Mouse (Mus musculus): Measurements from ENCODE around the gene Rpl10.

DNA sequence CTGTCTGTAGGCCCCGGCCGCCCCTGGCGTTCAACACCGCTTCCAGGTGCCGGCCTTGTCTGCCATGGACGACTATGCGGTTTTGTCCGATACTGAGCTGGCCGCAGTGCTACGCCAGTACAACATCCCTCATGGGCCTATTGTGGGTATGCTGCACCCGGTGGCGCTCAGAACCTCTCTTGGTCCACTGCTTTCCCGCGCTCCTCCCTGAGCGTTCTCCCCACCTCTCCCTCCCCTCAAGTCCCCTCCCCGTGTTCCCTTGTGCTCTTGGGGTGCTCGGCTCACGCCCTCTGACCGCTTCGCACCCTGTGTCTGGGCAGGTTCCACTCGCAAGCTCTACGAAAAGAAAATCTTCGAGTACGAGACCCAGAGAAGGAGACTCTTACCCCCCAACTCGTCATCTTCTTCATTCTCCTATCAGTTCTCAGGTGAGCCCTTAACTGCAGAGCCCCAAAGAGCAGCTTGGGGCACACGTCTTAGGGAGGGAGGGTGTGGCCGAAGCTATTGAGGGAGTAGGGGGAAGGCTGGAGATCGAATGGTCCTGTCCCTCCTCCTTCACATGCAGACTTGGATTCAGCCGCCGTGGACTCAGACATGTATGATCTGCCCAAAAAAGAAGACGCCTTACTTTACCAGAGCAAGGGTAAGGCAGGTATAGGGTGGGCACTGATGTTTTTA, 15.6 kb upstream of the Rpl10 start:
- TF ChIP-seq CHD2 (IDR thresholded peaks at IDR 0.05; ENCODE audit: low read depth, low read length) (no peak), ZC3H11A (IDR thresholded peaks at IDR 0.05; ENCODE audit: borderline replicate concordance, low read depth, low read length) (no peak), MAFK (IDR thresholded peaks at IDR 0.05; ENCODE audit: insufficient read depth, low read depth, low read length) (no peak), HCFC1 (IDR thresholded peaks at IDR 0.05; ENCODE audit: borderline replicate concordance, insufficient read depth, low read length) (no peak), ZNF384 (IDR thresholded peaks at IDR 0.05; ENCODE audit: low read depth, low read length) (no peak)

Measured in ES-E14 (cell line).